ENCODE assay signal across 19 mouse cellular contexts in the genomic region with DNA sequence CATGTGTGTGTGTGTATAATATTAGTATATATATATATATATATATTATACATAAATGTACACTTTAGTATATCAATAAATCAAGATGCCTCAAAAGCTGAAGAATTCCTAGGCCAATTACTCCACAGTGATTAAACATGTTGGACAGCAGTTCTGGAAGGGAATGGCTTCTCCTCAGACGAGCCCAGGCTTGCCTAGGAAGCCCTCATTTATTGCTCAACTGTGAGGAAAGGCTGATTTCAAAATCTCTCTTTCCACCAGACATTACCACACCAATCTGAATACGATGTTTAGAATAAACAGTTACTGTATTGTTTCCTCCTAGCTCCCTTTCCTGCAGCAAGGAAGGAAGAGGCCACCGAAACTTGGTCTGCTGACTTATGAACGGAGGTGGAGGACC.
DNase-seq lines count a peak whose midpoint lies in the region; ATAC-seq and TF ChIP-seq lines count a peak whose summit lies in the region.
"Had no signal": no experiment of that assay in that cellular context is flagged by ENCODE, and none has a peak within 500 bp of the region (broad histone marks: within the 10 kb centered on the region; RNA-seq: fewer than 3 reads in every experiment).

No protein-coding gene starts in this region.

- TF ChIP-seq CTCF in kidney, adult 2 months (conservative IDR thresholded peaks at IDR 0.05; ENCODE audit: insufficient read depth, insufficient read length, low read depth, low read length) = no peak

- no peaks in the 10 kb centered on the region for H3K36me3 ChIP-seq in kidney, adult 2 months (ENCODE audit: control insufficient read depth, insufficient read depth, low read length)
- H3K36me3 ChIP-seq: embryonic facial prominence, embryonic 10.5 days; embryonic facial prominence, embryonic 12.5 days; forebrain, embryonic 10.5 days; forebrain, embryonic 12.5 days; forebrain, embryonic 15.5 days had no signal

- TF ChIP-seq POLR2A in kidney, adult 2 months (IDR thresholded peaks at IDR 0.05; ENCODE audit: low read depth, low read length) = no peak

- 80% methylated on average over 4 of the region's 4 CpGs for WGBS in kidney, adult 2 months

- no peak overlapping the region for H3K27ac ChIP-seq in kidney, adult 2 months (ENCODE audit: insufficient read depth, low read depth, low read length)
- H3K27ac ChIP-seq: embryonic facial prominence, embryonic 10.5 days; embryonic facial prominence, embryonic 12.5 days; forebrain, embryonic 10.5 days; forebrain, embryonic 12.5 days; forebrain, embryonic 15.5 days had no signal

- no peaks in the 10 kb centered on the region for H3K27me3 ChIP-seq in kidney, adult 2 months (replicated peaks; ENCODE audit: control insufficient read depth, insufficient read depth, low read length)
- H3K27me3 ChIP-seq: embryonic facial prominence, embryonic 12.5 days; forebrain, embryonic 12.5 days; forebrain, embryonic 15.5 days had no signal

- no peak overlapping the region for H3K4me3 ChIP-seq in kidney, adult 2 months (ENCODE audit: insufficient read depth, low read depth, low read length)
- H3K4me3 ChIP-seq: embryonic facial prominence, embryonic 10.5 days; embryonic facial prominence, embryonic 12.5 days; forebrain, embryonic 10.5 days; forebrain, embryonic 12.5 days; forebrain, embryonic 15.5 days had no signal

- ATAC-seq in granulocyte monocyte progenitor cell, adult 5-6 weeks (replicated peaks; ENCODE audit: poor library complexity, severe bottlenecking) = 0 out of 2 replicates have a peak, but pooled peaks have one; percentile 20
- ATAC-seq: forebrain, embryonic 15.5 days; forebrain, postnatal 0 days had no signal

- DNase-seq in adipocyte (ENCODE audit: low spot score) = peak; percentile 20
- peak; percentile 72 for DNase-seq in fat pad, adult 2 months (ENCODE audit: extremely low read depth, low read depth, low spot score)
- DNase-seq in frontal cortex, postnatal 10 days (ENCODE audit: low spot score in 2 of 2) = no peak
- DNase-seq in kidney, adult 2 months = no peak
- DNase-seq: adrenal gland, adult 8-10 months; adrenal gland, postnatal 14 days; adrenal gland, postnatal 36 days; cerebellum, adult 11-12 months; cerebellum, adult 2 months; cerebellum, adult 9-10 months; cerebellum, postnatal 10 days; cerebellum, postnatal 25 days; forebrain, postnatal 0 days had no signal

- no peaks in the 10 kb centered on the region for H3K4me1 ChIP-seq in kidney, adult 2 months (ENCODE audit: control insufficient read depth, insufficient read depth, low read length)
- H3K4me1 ChIP-seq: forebrain, embryonic 12.5 days; forebrain, embryonic 15.5 days had no signal

Comparison
In these comparisons a context has a peak if more than half of its experiments do, and no peak if none do; other contexts are left out.
1. DNase-seq: peak in adipocyte (single experiment) and fat pad, adult 2 months (single experiment); none in frontal cortex, postnatal 10 days (0 of 2) and kidney, adult 2 months (single experiment).